Mouse (Mus musculus): Measurements from ENCODE around the gene Susd4. TPM values are rescaled to one million over a fixed set of nuclear protein-coding genes. Genes with fewer than 3 reads are reported as not detected.

The Susd4 gene
- total and polyA plus RNA-seq, 2 experiments from 2014 or later, result 80.6 to 98.7 TPM

- ATAC-seq (ENCODE audit: low FRiP score), result no peak
These were observed 164.5 kb downstream of the Susd4 start for GRCm38 (mm10) chr1:182927878-182928851.

GRCm38 (mm10) chr1:182935469-182935868, 171.8 kb downstream of the Susd4 start:
- no peak for ATAC-seq (ENCODE audit: low FRiP score)
- 45% methylated on average over 6 of the region's 6 CpGs for WGBS

More at GRCm38 (mm10) chr1:182927878-182928851, 164.5 kb downstream of the Susd4 start:
- H3K27ac ChIP-seq (ENCODE audit: low read depth, low read length), result no peak overlapping the region
- no peak overlapping the region for H3K4me3 ChIP-seq (ENCODE audit: low read depth, low read length)
- H3K9me3 ChIP-seq (ENCODE audit: low read length), result no peaks in the 10 kb centered on the region
- H3K27me3 ChIP-seq (ENCODE audit: insufficient read depth, low read length), result no peaks in the 10 kb centered on the region
- WGBS, result 82% methylated on average over 19 of the region's 19 CpGs
- H3K4me2 ChIP-seq (ENCODE audit: low read depth, low read length, poor library complexity, severe bottlenecking), result no peak overlapping the region
- no peak for TF ChIP-seq CTCF (IDR thresholded peaks at IDR 0.05)
- no peaks in the 10 kb centered on the region for H3K36me3 ChIP-seq (ENCODE audit: insufficient read depth, low read length)
- no peak overlapping the region for H3K9ac ChIP-seq (replicated peaks; ENCODE audit: low read length, poor library complexity, severe bottlenecking)
- H3K4me1 ChIP-seq (ENCODE audit: insufficient read depth, low read length), result no peaks in the 10 kb centered on the region
- no peak for DNase-seq (ENCODE audit: low spot score)

GRCm38 (mm10) chr1:182937486-182938120, 173.9 kb downstream of the Susd4 start:
- Histone ChIP-seq H3K4me3 (ENCODE audit: low read depth, low read length) (no peak overlapping the region), H3K36me3 (ENCODE audit: insufficient read depth, low read length) (no peaks in the 10 kb centered on the region), H3K27ac (ENCODE audit: low read depth, low read length) (no peak overlapping the region), H3K9ac (replicated peaks; ENCODE audit: low read length, poor library complexity, severe bottlenecking) (no peak overlapping the region), H3K4me2 (ENCODE audit: low read depth, low read length, poor library complexity, severe bottlenecking) (no peak overlapping the region), H3K4me1 (ENCODE audit: insufficient read depth, low read length) (no peaks in the 10 kb centered on the region), H3K27me3 (ENCODE audit: insufficient read depth, low read length) (no peaks in the 10 kb centered on the region), H3K9me3 (ENCODE audit: low read length) (no peaks in the 10 kb centered on the region)
- TF ChIP-seq CTCF (IDR thresholded peaks at IDR 0.05), result no peak
- DNase-seq (ENCODE audit: low spot score) (no peak), ATAC-seq (ENCODE audit: low FRiP score) (no peak)
- WGBS, result 69% methylated on average over 10 of the region's 10 CpGs

More at GRCm38 (mm10) chr1:182935469-182935868, 171.8 kb downstream of the Susd4 start:
- H3K4me2 ChIP-seq (ENCODE audit: low read depth, low read length, poor library complexity, severe bottlenecking), result no peak overlapping the region
- DNase-seq (ENCODE audit: low spot score), result no peak
- H3K4me3 ChIP-seq (ENCODE audit: low read depth, low read length), result no peak overlapping the region
- H3K27ac ChIP-seq (ENCODE audit: low read depth, low read length), result no peak overlapping the region
- H3K9me3 ChIP-seq (ENCODE audit: low read length), result no peaks in the 10 kb centered on the region
- no peak overlapping the region for H3K9ac ChIP-seq (replicated peaks; ENCODE audit: low read length, poor library complexity, severe bottlenecking)
- H3K36me3 ChIP-seq (ENCODE audit: insufficient read depth, low read length), result no peaks in the 10 kb centered on the region
- H3K4me1 ChIP-seq (ENCODE audit: insufficient read depth, low read length), result no peaks in the 10 kb centered on the region
- H3K27me3 ChIP-seq (ENCODE audit: insufficient read depth, low read length), result no peaks in the 10 kb centered on the region
- no peak for TF ChIP-seq CTCF (IDR thresholded peaks at IDR 0.05)

- Histone ChIP-seq H3K9ac (replicated peaks; ENCODE audit: low read length, poor library complexity, severe bottlenecking) (no peak overlapping the region), H3K27me3 (ENCODE audit: insufficient read depth, low read length) (no peaks in the 10 kb centered on the region), H3K27ac (ENCODE audit: low read depth, low read length) (no peak overlapping the region), H3K4me2 (ENCODE audit: low read depth, low read length, poor library complexity, severe bottlenecking) (no peak overlapping the region), H3K4me3 (ENCODE audit: low read depth, low read length) (no peak overlapping the region), H3K9me3 (ENCODE audit: low read length) (no peaks in the 10 kb centered on the region), H3K36me3 (ENCODE audit: insufficient read depth, low read length) (no peaks in the 10 kb centered on the region), H3K4me1 (ENCODE audit: insufficient read depth, low read length) (no peaks in the 10 kb centered on the region)
- WGBS, result 67% methylated on average over 2 of the region's 2 CpGs
- ATAC-seq (ENCODE audit: low FRiP score), result no peak
- no peak for TF ChIP-seq CTCF (IDR thresholded peaks at IDR 0.05)
- DNase-seq (ENCODE audit: low spot score), result no peak
These were observed 178.3 kb downstream of the Susd4 start for GRCm38 (mm10) chr1:182941921-182942320.

GRCm38 (mm10) chr1:182943911-182944310, 180.3 kb downstream of the Susd4 start:
- no peak for DNase-seq (ENCODE audit: low spot score)
- no peak for ATAC-seq (ENCODE audit: low FRiP score)
- Histone ChIP-seq H3K27ac (ENCODE audit: low read depth, low read length) (no peak overlapping the region), H3K9ac (replicated peaks; ENCODE audit: low read length, poor library complexity, severe bottlenecking) (no peak overlapping the region), H3K4me1 (ENCODE audit: insufficient read depth, low read length) (no peaks in the 10 kb centered on the region), H3K4me3 (ENCODE audit: low read depth, low read length) (no peak overlapping the region), H3K36me3 (ENCODE audit: insufficient read depth, low read length) (no peaks in the 10 kb centered on the region), H3K4me2 (ENCODE audit: low read depth, low read length, poor library complexity, severe bottlenecking) (no peak overlapping the region), H3K9me3 (ENCODE audit: low read length) (no peaks in the 10 kb centered on the region), H3K27me3 (ENCODE audit: insufficient read depth, low read length) (no peaks in the 10 kb centered on the region)
- 88% methylated on average over 3 of the region's 3 CpGs for WGBS
- TF ChIP-seq CTCF (IDR thresholded peaks at IDR 0.05), result no peak

GRCm38 (mm10) chr1:182944638-182945037, 181.0 kb downstream of the Susd4 start:
- ATAC-seq (ENCODE audit: low FRiP score) (no peak), DNase-seq (ENCODE audit: low spot score) (no peak)
- WGBS, result 76% methylated on average over 5 of the region's 5 CpGs
- Histone ChIP-seq H3K36me3 (ENCODE audit: insufficient read depth, low read length) (no peaks in the 10 kb centered on the region), H3K9me3 (ENCODE audit: low read length) (no peaks in the 10 kb centered on the region), H3K27me3 (ENCODE audit: insufficient read depth, low read length) (no peaks in the 10 kb centered on the region), H3K4me1 (ENCODE audit: insufficient read depth, low read length) (no peaks in the 10 kb centered on the region), H3K4me3 (ENCODE audit: low read depth, low read length) (no peak overlapping the region), H3K4me2 (ENCODE audit: low read depth, low read length, poor library complexity, severe bottlenecking) (no peak overlapping the region), H3K9ac (replicated peaks; ENCODE audit: low read length, poor library complexity, severe bottlenecking) (no peak overlapping the region), H3K27ac (ENCODE audit: low read depth, low read length) (no peak overlapping the region)
- no peak for TF ChIP-seq CTCF (IDR thresholded peaks at IDR 0.05)

Measured in midbrain, postnatal 0 days (tissue).